Mouse (Mus musculus) limb, embryonic 14.5 days (tissue): ENCODE data around the gene Cep164. TPM values are rescaled to one million over a fixed set of nuclear protein-coding genes. Genes with fewer than 3 reads are reported as not detected.
"Not testable (repeated sequence)": the region's sequence is repeated elsewhere in the genome, so short reads cannot be mapped to it uniquely, and the experiment has no call there.

ENCODE experiments used
- ATAC-seq: fragments of 200-750 bp; cut with Nextera tagmentation; 2 replicates; pipeline ENCODE4 v1.8.0; 2017; ENCODE audit warnings: low read depth, moderate number of reproducible peaks, moderate TSS enrichment; ENCODE audit not compliant: low FRiP score
- DNase-seq: peaks from one replicate; pipeline ENCODE4 v3.0.0-alpha.2; 2015; ENCODE audit warnings: low spot score
- H3K27ac ChIP-seq: fragments of 300-500 bp; sonication (generic); replicated peaks from 2 replicates; pipeline ENCODE4 v1.5.1; 2014; ENCODE audit warnings: low read depth, mild to moderate bottlenecking, low read length, moderate library complexity, mixed read lengths
- H3K27me3 ChIP-seq: fragments of 300-500 bp; sonication (generic); 2 replicates; pipeline ENCODE4 v1.6.1; 2014; ENCODE audit warnings: low read length, mixed read lengths; ENCODE audit not compliant: control insufficient read depth, insufficient read depth
- H3K36me3 ChIP-seq: fragments of 300-500 bp; sonication (generic); 2 replicates; pipeline ENCODE4 v1.6.1; 2014; ENCODE audit warnings: mild to moderate bottlenecking, low read length, moderate library complexity, mixed read lengths; ENCODE audit not compliant: control insufficient read depth, insufficient read depth
- H3K4me1 ChIP-seq: fragments of 300-500 bp; sonication (generic); 2 replicates; pipeline ENCODE4 v1.6.1; 2014; ENCODE audit warnings: antibody characterized with exemption, low read length, mixed read lengths; ENCODE audit not compliant: control insufficient read depth, insufficient read depth
- H3K4me2 ChIP-seq: fragments of 300-500 bp; sonication (generic); replicated peaks from 2 replicates; pipeline ENCODE4 v1.6.1; 2014; ENCODE audit warnings: low read depth, mild to moderate bottlenecking, low read length, moderate library complexity; ENCODE audit not compliant: severe bottlenecking
- H3K4me3 ChIP-seq: fragments of 300-500 bp; sonication (generic); replicated peaks from 2 replicates; pipeline ENCODE4 v1.5.1; 2014; ENCODE audit warnings: low read length
- H3K9ac ChIP-seq: fragments of 300-500 bp; sonication (generic); 2 replicates; pipeline ENCODE4 v1.6.1; 2014; ENCODE audit warnings: mild to moderate bottlenecking, low read depth, low read length, moderate library complexity; ENCODE audit not compliant: severe bottlenecking
- H3K9me3 ChIP-seq: fragments of 300-500 bp; sonication (generic); 2 replicates; pipeline ENCODE4 v1.6.1; 2016; ENCODE audit warnings: low read length; ENCODE audit not compliant: control insufficient read depth
- POLR2A ChIP-seq: fragments of 200-500 bp; IDR thresholded peaks from 2 replicates; pipeline ENCODE4 v1.8.0; 2012; ENCODE audit warnings: inconsistent platforms, mild to moderate bottlenecking, moderate library complexity, borderline replicate concordance; ENCODE audit not compliant: insufficient read depth, insufficient read length; ENCODE audit errors: extremely low read depth
- WGBS: fragments of 180-500 bp; shearing (Covaris S2); extraction: QIAGEN DNeasy Blood & Tissue Kit; methylation state at CpG from one replicate; pipeline ENCODE4 v1.1.7; 2014; 5-methylcytosine and 5-hydroxymethylcytosine counted together
- polyA plus RNA-seq, 2 experiments: library from polyadenylated mRNA; depleted of rRNA in 1 of 2; stranded (reverse) in 1 of 2; unstranded in 1 of 2; fragments of >200 nt; fragmentation: Nextera tagmentation in 1 of 2; extraction: Ambion mirVana in 1 of 2; gene quantifications; 2 replicates each; pipeline versions ENCODE4 v1.2.1 to v1.2.3; 2012 to 2014

Cep164 gene
- polyA plus RNA-seq, 2 experiments, result 26.2 to 33.3 TPM

GRCm38 (mm10) chr9:45779201-45779600 is 49.3 kb downstream of the Cep164 start:
- Histone ChIP-seq H3K27me3 (no peaks in the 10 kb centered on the region), H3K9ac (no peak overlapping the region), H3K4me2 (no peak overlapping the region), H3K4me1 (no peaks in the 10 kb centered on the region), H3K36me3 (peaks cover 59% of the 10 kb centered on the region), H3K27ac (no peak overlapping the region), H3K9me3 (no peaks in the 10 kb centered on the region), H3K4me3 (no peak overlapping the region)
- WGBS, result 69% methylated on average over 6 of the region's 6 CpGs
- DNase-seq (no peak), ATAC-seq (no peak)
- no peak for TF ChIP-seq POLR2A

GRCm38 (mm10) chr9:45776176-45776575 is 52.3 kb downstream of the Cep164 start:
- not testable (repeated sequence) for H3K4me3 ChIP-seq, ATAC-seq, H3K9me3 ChIP-seq, H3K4me1 ChIP-seq, H3K4me2 ChIP-seq, DNase-seq, H3K27ac ChIP-seq, H3K27me3 ChIP-seq, H3K9ac ChIP-seq
- H3K36me3 ChIP-seq, result peaks cover 77% of the 10 kb centered on the region
- WGBS, result 52% methylated on average over 3 of the region's 3 CpGs

GRCm38 (mm10) chr9:45774088-45774487 is 54.4 kb downstream of the Cep164 start:
- Histone ChIP-seq H3K4me1 (no peaks in the 10 kb centered on the region), H3K9ac (no peak overlapping the region), H3K36me3 (peaks cover 78% of the 10 kb centered on the region), H3K9me3 (no peaks in the 10 kb centered on the region), H3K4me2 (no peak overlapping the region), H3K27ac (no peak overlapping the region), H3K27me3 (no peaks in the 10 kb centered on the region), H3K4me3 (no peak overlapping the region)
- WGBS, result 86% methylated on average over 6 of the region's 6 CpGs
- no peak for DNase-seq
- no peak for TF ChIP-seq POLR2A
- no peak for ATAC-seq

- H3K4me1 ChIP-seq, result no peaks in the 10 kb centered on the region
- H3K9me3 ChIP-seq, result no peaks in the 10 kb centered on the region
- 89% methylated on average over 5 of the region's 5 CpGs for WGBS
- H3K9ac ChIP-seq, result no peak overlapping the region
- TF ChIP-seq POLR2A, result no peak
- H3K27ac ChIP-seq, result no peak overlapping the region
- H3K27me3 ChIP-seq, result no peaks in the 10 kb centered on the region
- no peak for ATAC-seq
- DNase-seq, result no peak
- H3K4me3 ChIP-seq, result no peak overlapping the region
- H3K36me3 ChIP-seq, result peaks cover 48% of the 10 kb centered on the region
- no peak overlapping the region for H3K4me2 ChIP-seq
These were observed 58.9 kb downstream of the Cep164 start for GRCm38 (mm10) chr9:45769596-45769995.

- Histone ChIP-seq H3K4me2 (no peak overlapping the region), H3K9me3 (no peaks in the 10 kb centered on the region), H3K27me3 (no peaks in the 10 kb centered on the region), H3K27ac (no peak overlapping the region), H3K9ac (no peak overlapping the region), H3K4me1 (no peaks in the 10 kb centered on the region), H3K4me3 (no peak overlapping the region), H3K36me3 (peaks cover 36% of the 10 kb centered on the region)
- ATAC-seq (no peak), DNase-seq (no peak)
- 82% methylated on average over 18 of the region's 18 CpGs for WGBS
- no peak for TF ChIP-seq POLR2A
These were observed 60.1 kb downstream of the Cep164 start for GRCm38 (mm10) chr9:45768421-45768820.

GRCm38 (mm10) chr9:45767155-45767554 is 61.3 kb downstream of the Cep164 start:
- Histone ChIP-seq H3K9ac (no peak overlapping the region), H3K4me3 (no peak overlapping the region), H3K4me1 (no peaks in the 10 kb centered on the region), H3K9me3 (no peaks in the 10 kb centered on the region), H3K36me3 (peaks cover 32% of the 10 kb centered on the region), H3K27me3 (no peaks in the 10 kb centered on the region), H3K4me2 (no peak overlapping the region), H3K27ac (no peak overlapping the region)
- no peak for DNase-seq
- no peak for TF ChIP-seq POLR2A
- WGBS, result 89% methylated on average over 8 of the region's 8 CpGs
- no peak for ATAC-seq
